Mouse (Mus musculus) liver, embryonic 16.5 days (tissue): ENCODE results near the gene Zcchc10. TPM values are rescaled to one million over a fixed set of nuclear protein-coding genes. Genes with fewer than 3 reads are reported as not detected.

Experiments
- ATAC-seq: fragments of 200-750 bp; cut with Nextera tagmentation; 2 replicates; pipeline ENCODE4 v1.8.0; 2017; ENCODE audit warnings: low read depth, mild to moderate bottlenecking, moderate number of reproducible peaks, moderate library complexity
- H3K27ac ChIP-seq: fragments of 300-500 bp; sonication (generic); 2 replicates; pipeline ENCODE4 v1.5.1; 2014; ENCODE audit warnings: mild to moderate bottlenecking, low read length
- H3K27me3 ChIP-seq: fragments of 300-500 bp; sonication (generic); 2 replicates; pipeline ENCODE4 v1.6.1; 2014; ENCODE audit warnings: low read depth, low read length, mixed read lengths; ENCODE audit not compliant: control insufficient read depth, insufficient read depth
- H3K36me3 ChIP-seq: fragments of 300-500 bp; sonication (generic); 2 replicates; pipeline ENCODE4 v1.6.1; 2014; ENCODE audit warnings: mild to moderate bottlenecking; ENCODE audit not compliant: control insufficient read depth, insufficient read depth
- H3K4me1 ChIP-seq: fragments of 300-500 bp; sonication (generic); 2 replicates; pipeline ENCODE4 v1.6.1; 2014; ENCODE audit warnings: low read depth, low read length, mixed read lengths; ENCODE audit not compliant: control insufficient read depth
- H3K4me2 ChIP-seq: fragments of 300-500 bp; sonication (generic); 2 replicates; pipeline ENCODE4 v1.6.1; 2014; ENCODE audit warnings: low read depth, low read length, mixed read lengths
- H3K4me3 ChIP-seq: fragments of 300-500 bp; sonication (generic); 2 replicates; pipeline ENCODE4 v1.5.1; 2014; ENCODE audit warnings: low read depth, mild to moderate bottlenecking, low read length
- H3K9ac ChIP-seq: fragments of 300-500 bp; sonication (generic); 2 replicates; pipeline ENCODE4 v1.6.1; 2014; ENCODE audit warnings: low read depth, low read length
- H3K9me3 ChIP-seq: fragments of 300-500 bp; sonication (generic); replicated peaks from 2 replicates; pipeline ENCODE4 v1.6.1; 2016; ENCODE audit warnings: low read length; ENCODE audit not compliant: control insufficient read depth
- WGBS: fragments of 180-500 bp; shearing (Covaris S2); extraction: QIAGEN DNeasy Blood & Tissue Kit; methylation state at CpG from one replicate; pipeline ENCODE4 v1.1.7; 2014; ENCODE audit not compliant: insufficient replicate concordance; 5-methylcytosine and 5-hydroxymethylcytosine counted together
- polyA plus RNA-seq: library from polyadenylated mRNA; unstranded; fragments of >200 nt; fragmentation: Nextera tagmentation; extraction: Ambion mirVana; gene quantifications from 2 replicates; pipeline ENCODE4 v1.2.1, GENCODE M21; 2015

The Zcchc10 gene
- polyA plus RNA-seq, 1 experiment from 2014 or later: 6.0 TPM

- under 1% methylated on average over 97 of the region's 127 CpGs for WGBS
- H3K9me3 ChIP-seq: no peaks in the 10 kb centered on the region
- H3K27ac ChIP-seq: peak within 1 kb of the TSS; percentile 97
- H3K4me2 ChIP-seq: peak within 1 kb of the TSS; percentile 80
- H3K36me3 ChIP-seq: no peaks in the 10 kb centered on the region
- peaks cover 17% of the 10 kb centered on the region for H3K4me1 ChIP-seq
- H3K9ac ChIP-seq: peak within 1 kb of the TSS; percentile 93
- peak; percentile 95 for ATAC-seq
- H3K4me3 ChIP-seq: peak within 1 kb of the TSS; percentile 90
- peaks cover 2% of the 10 kb centered on the region; the same call in 1 of the 2 replicates for H3K27me3 ChIP-seq
Measured at GRCm38 (mm10) chr11:53350291-53351223, 26.1 kb downstream of the Zcchc10 start, which contains the start of gene Aff4. TSS of gene Aff4 (plus strand) at chr11:53350833.

GRCm38 (mm10) chr11:53351224-53351942 is 26.9 kb downstream of the Zcchc10 start:
- H3K27me3 ChIP-seq: peaks cover 2% of the 10 kb centered on the region; the same call in 1 of the 2 replicates
- peak overlapping the region; percentile 90 for H3K4me3 ChIP-seq
- peaks cover 15% of the 10 kb centered on the region for H3K4me1 ChIP-seq
- H3K27ac ChIP-seq: peak overlapping the region; percentile 97
- peak overlapping the region; percentile 80 for H3K4me2 ChIP-seq
- peak overlapping the region; percentile 93 for H3K9ac ChIP-seq
- WGBS: under 1% methylated on average over 34 of the region's 35 CpGs
- no peaks in the 10 kb centered on the region for H3K9me3 ChIP-seq
- H3K36me3 ChIP-seq: no peaks in the 10 kb centered on the region
- ATAC-seq: no peak

- Histone ChIP-seq H3K4me3 (peak overlapping the region; percentile 90), H3K27me3 (peaks cover 2% of the 10 kb centered on the region; the same call in 1 of the 2 replicates), H3K4me1 (peaks cover 15% of the 10 kb centered on the region), H3K4me2 (peak overlapping the region; percentile 80), H3K9ac (peak overlapping the region; percentile 93), H3K36me3 (no peaks in the 10 kb centered on the region), H3K27ac (peak overlapping the region; percentile 97), H3K9me3 (no peaks in the 10 kb centered on the region)
- no peak for ATAC-seq
- 8% methylated on average over 14 of the region's 14 CpGs for whole genome bisulfite sequencing
Measured at GRCm38 (mm10) chr11:53351943-53352590, 27.6 kb downstream of the Zcchc10 start.

- Histone ChIP-seq H3K4me2 (no peak overlapping the region), H3K36me3 (no peaks in the 10 kb centered on the region), H3K9ac (no peak overlapping the region), H3K27ac (no peak overlapping the region), H3K4me1 (no peaks in the 10 kb centered on the region; the same call in 1 of the 2 replicates), H3K9me3 (no peaks in the 10 kb centered on the region), H3K27me3 (no peaks in the 10 kb centered on the region), H3K4me3 (no peak overlapping the region)
- WGBS: 76% methylated on average over 5 of the region's 5 CpGs
- ATAC-seq: no peak
Measured at GRCm38 (mm10) chr11:53358504-53359155, 34.2 kb downstream of the Zcchc10 start.

- ATAC-seq: peak; percentile 43; the same call in 1 of the 2 replicates
- WGBS: 80% methylated on average over 2 of the region's 2 CpGs
- H3K27me3 ChIP-seq: no peaks in the 10 kb centered on the region
- no peak overlapping the region for H3K4me2 ChIP-seq
- no peaks in the 10 kb centered on the region for H3K9me3 ChIP-seq
- H3K4me3 ChIP-seq: no peak overlapping the region
- peaks cover 2% of the 10 kb centered on the region for H3K36me3 ChIP-seq
- H3K27ac ChIP-seq: no peak overlapping the region
- H3K9ac ChIP-seq: no peak overlapping the region
- no peaks in the 10 kb centered on the region for H3K4me1 ChIP-seq
Measured at GRCm38 (mm10) chr11:53367032-53367431, 42.6 kb downstream of the Zcchc10 start.

GRCm38 (mm10) chr11:53378918-53379317 is 54.4 kb downstream of the Zcchc10 start:
- Histone ChIP-seq H3K9ac (no peak overlapping the region), H3K9me3 (no peaks in the 10 kb centered on the region), H3K4me1 (peaks cover 4% of the 10 kb centered on the region), H3K4me3 (no peak overlapping the region), H3K36me3 (peaks cover 2% of the 10 kb centered on the region; the same call in 1 of the 2 replicates), H3K4me2 (0 out of 2 replicates have a peak overlapping the region, but pooled peaks have one; percentile 9), H3K27me3 (no peaks in the 10 kb centered on the region), H3K27ac (no peak overlapping the region; the same call in 1 of the 2 replicates)
- ATAC-seq: no peak
- WGBS: 59% methylated on average over 1 of the region's 1 CpGs

Other genes starting within 250 kb of the Zcchc10 start
- gene Hspa4, start 24.2 kb upstream of the Zcchc10 start, polyA plus RNA-seq: 32.4 and 33.7 TPM in 2 replicates
- gene Aff4, start 26.2 kb downstream of the Zcchc10 start, polyA plus RNA-seq: 8.3 and 8.6 TPM in 2 replicates
- 71.4 and 78.2 TPM in 2 replicates for gene Leap2, start 98.5 kb downstream of the Zcchc10 start, polyA plus RNA-seq
- gene Uqcrq, start 106.2 kb downstream of the Zcchc10 start, polyA plus RNA-seq: 513 and 549 TPM in 2 replicates
- 0.41 and 0.43 TPM in 2 replicates for gene Gdf9, start 106.3 kb downstream of the Zcchc10 start, polyA plus RNA-seq
- 0.18 and 0.22 TPM in 2 replicates for gene Gm10447, start 132.4 kb downstream of the Zcchc10 start, polyA plus RNA-seq
- 3.1 and 4.1 TPM in 2 replicates for gene Shroom1, start 132.5 kb downstream of the Zcchc10 start, polyA plus RNA-seq
- gene Gm9837, start 145.8 kb downstream of the Zcchc10 start, polyA plus RNA-seq: not detected in 2 replicates
- gene Gm9945, start 155.5 kb downstream of the Zcchc10 start, polyA plus RNA-seq: 0.49 and 0.64 TPM in 2 replicates
- gene Sowaha, start 155.6 kb downstream of the Zcchc10 start, polyA plus RNA-seq: 13.5 and 15.9 TPM in 2 replicates
- gene Sept8, start 194.6 kb downstream of the Zcchc10 start, polyA plus RNA-seq: 16.5 and 18.9 TPM in 2 replicates
- gene Kif3a, start 242.7 kb downstream of the Zcchc10 start, polyA plus RNA-seq: 7.4 and 9.7 TPM in 2 replicates